Mouse (Mus musculus): Measurements from ENCODE around the gene Slc9a8.

DNA sequence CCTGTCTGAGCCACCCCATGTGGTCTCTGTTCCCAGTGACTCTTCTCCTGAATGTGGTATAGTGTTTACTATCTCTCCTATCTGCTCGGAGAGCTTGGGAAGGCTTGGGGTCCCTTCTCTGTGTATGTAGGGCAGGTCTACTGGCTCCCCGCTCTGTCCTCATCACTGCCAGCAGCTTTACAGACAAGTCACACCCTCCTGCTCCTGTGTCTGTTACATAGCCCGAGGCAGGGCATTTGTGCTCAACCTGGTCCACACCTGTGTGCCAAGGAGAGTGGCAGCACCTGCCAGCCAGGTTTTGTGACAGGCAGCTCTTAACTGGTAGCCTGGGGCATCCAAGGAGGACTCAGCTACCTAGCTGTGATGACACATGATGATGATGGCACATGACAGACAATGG, 49.1 kb downstream of the Slc9a8 start:
- TF ChIP-seq CTCF (IDR thresholded peaks at IDR 0.05; ENCODE audit: insufficient read depth, low read length): no peak
- no peak for TF ChIP-seq POLR2A (IDR thresholded peaks at IDR 0.05; ENCODE audit: borderline replicate concordance, extremely low read depth, low read depth, low read length)

Measured in lung, adult 2 months (tissue).